Mouse (Mus musculus) intestine, postnatal 0 days (tissue): ENCODE measurements around the gene Olfr1437. TPM values are rescaled to one million over a fixed set of nuclear protein-coding genes. Genes with fewer than 3 reads are reported as not detected.
"Not testable (repeated sequence)": the region's sequence is repeated elsewhere in the genome, so short reads cannot be mapped to it uniquely, and the experiment has no call there.

Source experiments
- ATAC-seq: fragments of 200-750 bp; cut with Nextera tagmentation; 2 replicates; pipeline ENCODE4 v1.8.0; 2017; ENCODE audit warnings: mild to moderate bottlenecking, moderate TSS enrichment, moderate library complexity
- H3K27ac ChIP-seq: fragments of 300-500 bp; sonication (generic); 2 replicates; pipeline ENCODE4 v1.5.1; 2014; ENCODE audit warnings: mild to moderate bottlenecking, low read depth, low read length, moderate library complexity
- H3K27me3 ChIP-seq: fragments of 300-500 bp; sonication (generic); replicated peaks from 2 replicates; pipeline ENCODE4 v1.6.1; 2014; ENCODE audit warnings: low read length, mixed read lengths; ENCODE audit not compliant: control insufficient read depth, insufficient read depth
- H3K36me3 ChIP-seq: fragments of 300-500 bp; sonication (generic); 2 replicates; pipeline ENCODE4 v1.6.1; 2014; ENCODE audit warnings: mild to moderate bottlenecking, moderate library complexity; ENCODE audit not compliant: control insufficient read depth, insufficient read depth
- H3K4me1 ChIP-seq: fragments of 300-500 bp; sonication (generic); replicated peaks from 2 replicates; pipeline ENCODE4 v1.6.1; 2014; ENCODE audit warnings: antibody characterized with exemption, low read length, mixed read lengths; ENCODE audit not compliant: control insufficient read depth, insufficient read depth
- H3K4me2 ChIP-seq: fragments of 300-500 bp; sonication (generic); replicated peaks from 2 replicates; pipeline ENCODE4 v1.6.1; 2014; ENCODE audit warnings: low read depth, mild to moderate bottlenecking, moderate library complexity
- H3K4me3 ChIP-seq: fragments of 300-500 bp; sonication (generic); 2 replicates; pipeline ENCODE4 v1.5.1; 2014; ENCODE audit warnings: low read depth, low read length
- H3K9ac ChIP-seq: fragments of 300-500 bp; sonication (generic); 2 replicates; pipeline ENCODE4 v1.6.1; 2014; ENCODE audit warnings: mild to moderate bottlenecking, low read depth, low read length
- H3K9me3 ChIP-seq: fragments of 300-500 bp; sonication (generic); 2 replicates; pipeline ENCODE4 v1.6.1; 2016; ENCODE audit warnings: mixed run types; ENCODE audit not compliant: control insufficient read depth
- CTCF ChIP-seq: sonication (generic); IDR thresholded peaks from 2 replicates; pipeline ENCODE4 v1.5.1; 2016; ENCODE audit warnings: low read depth, mild to moderate bottlenecking, control low read depth, antibody characterized with exemption, moderate library complexity
- WGBS: fragments of 180-500 bp; shearing (Covaris S2); extraction: QIAGEN DNeasy Blood & Tissue Kit; methylation state at CpG from one replicate; pipeline ENCODE4 v1.1.7; 2014; 5-methylcytosine and 5-hydroxymethylcytosine counted together
- polyA plus RNA-seq: library from polyadenylated mRNA; unstranded; fragments of >200 nt; fragmentation: Nextera tagmentation; extraction: Ambion mirVana; gene quantifications from 2 replicates; pipeline ENCODE4 v1.2.1, GENCODE M21; 2015

Gene Olfr1437
- polyA plus RNA-seq = not detected in 2 replicates

DNA sequence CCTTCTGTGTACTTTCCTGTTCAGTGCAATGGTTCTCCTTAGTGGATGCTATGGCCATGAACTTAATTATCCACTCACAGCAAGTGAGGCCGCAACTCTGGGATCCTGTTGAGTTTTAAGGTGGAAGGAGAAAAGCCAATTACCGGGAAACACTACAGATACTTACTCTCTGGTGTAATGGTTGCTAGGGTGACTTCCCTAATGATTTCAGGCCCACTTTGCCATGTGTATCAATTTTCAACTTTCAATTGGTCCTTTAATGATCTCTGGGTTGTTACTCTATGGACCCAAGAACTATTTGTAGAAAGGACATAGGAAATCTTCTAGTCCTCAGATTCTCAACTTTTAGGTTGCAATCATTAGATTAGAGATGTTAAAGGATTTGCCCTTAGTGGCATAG lies at the start of gene Olfr1437:
Gene Olfr1437 (minus strand): TSS at position 101 of the 400 bp plus-strand sequence.
- no peak for TF ChIP-seq CTCF
- ATAC-seq = no peak

GRCm38 (mm10) chr19:12374465-12375025 lies 49.6 kb upstream of the Olfr1437 start:
- Histone ChIP-seq H3K4me2 (no peak overlapping the region), H3K9me3 (no peaks in the 10 kb centered on the region), H3K9ac (no peak overlapping the region), H3K4me1 (no peaks in the 10 kb centered on the region), H3K27ac (no peak overlapping the region), H3K27me3 (no peaks in the 10 kb centered on the region), H3K4me3 (no peak overlapping the region), H3K36me3 (no peaks in the 10 kb centered on the region)
- WGBS = 56% methylated on average over 2 of the region's 2 CpGs
- ATAC-seq = no peak
- TF ChIP-seq CTCF = no peak

More for the DNA sequence above, at the start of gene Olfr1437:
- H3K4me2 ChIP-seq = no peak within 1 kb of the TSS
- H3K9me3 ChIP-seq = no peaks in the 10 kb centered on the region
- H3K9ac ChIP-seq = no peak within 1 kb of the TSS
- H3K4me1 ChIP-seq = no peaks in the 10 kb centered on the region
- 90% methylated on average over 2 of the region's 2 CpGs for WGBS
- no peak within 1 kb of the TSS for H3K27ac ChIP-seq
- H3K36me3 ChIP-seq = no peaks in the 10 kb centered on the region
- no peak within 1 kb of the TSS for H3K4me3 ChIP-seq
- no peaks in the 10 kb centered on the region for H3K27me3 ChIP-seq

DNA sequence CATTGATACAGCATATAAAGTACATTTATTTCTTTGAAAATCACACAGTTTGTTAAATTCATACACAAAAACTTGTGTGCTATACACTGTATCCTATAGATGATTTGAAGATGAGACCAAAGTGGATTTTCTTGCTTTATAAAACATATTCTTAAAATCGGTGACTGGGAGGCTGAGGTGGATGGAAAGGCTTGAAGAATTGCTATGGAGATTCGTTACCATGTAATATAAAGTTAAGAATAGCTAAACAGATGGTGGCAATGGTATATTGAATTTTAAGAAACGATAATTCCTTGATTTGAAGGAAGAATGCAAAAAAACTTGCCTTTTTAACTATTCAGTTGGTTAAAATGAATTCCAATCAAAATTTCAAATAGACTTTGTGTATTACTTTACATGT lies 48.1 kb upstream of the Olfr1437 start:
- WGBS = 78% methylated on average over 3 of the region's 3 CpGs
- H3K4me2 ChIP-seq = no peak overlapping the region
- no peaks in the 10 kb centered on the region for H3K4me1 ChIP-seq
- no peak for ATAC-seq
- no peak overlapping the region for H3K27ac ChIP-seq
- H3K9me3 ChIP-seq = no peaks in the 10 kb centered on the region
- no peak overlapping the region for H3K4me3 ChIP-seq
- H3K9ac ChIP-seq = no peak overlapping the region
- H3K27me3 ChIP-seq = no peaks in the 10 kb centered on the region
- TF ChIP-seq CTCF = no peak
- H3K36me3 ChIP-seq = no peaks in the 10 kb centered on the region

DNA sequence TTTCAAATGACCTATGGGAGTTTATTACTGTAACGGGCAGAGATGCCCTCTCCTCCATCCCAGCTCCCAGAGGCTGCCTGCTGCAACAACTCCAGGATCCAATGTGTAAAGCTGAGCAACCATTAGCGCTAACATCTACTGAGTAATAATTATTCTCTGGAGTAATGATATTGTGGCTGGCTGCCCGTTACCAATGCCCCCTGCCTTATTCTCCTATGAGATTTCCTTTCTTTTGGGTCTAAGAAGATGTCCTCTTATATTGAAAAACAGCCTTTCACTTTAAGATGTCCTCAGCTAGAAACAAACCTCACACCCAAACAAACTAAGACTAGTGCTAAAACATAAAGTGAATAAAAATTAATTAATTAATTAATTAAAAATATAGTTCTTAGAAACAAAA lies 10.9 kb upstream of the Olfr1437 start, which contains the start of gene Olfr1438-ps1:
Gene Olfr1438-ps1 (minus strand): TSS at position 101 of the 400 bp plus-strand sequence.
- Histone ChIP-seq H3K9me3 (no peaks in the 10 kb centered on the region), H3K4me3 (no peak within 1 kb of the TSS), H3K4me2 (no peak within 1 kb of the TSS), H3K27me3 (no peaks in the 10 kb centered on the region), H3K36me3 (no peaks in the 10 kb centered on the region), H3K27ac (no peak within 1 kb of the TSS), H3K4me1 (no peaks in the 10 kb centered on the region), H3K9ac (no peak within 1 kb of the TSS)
- 82% methylated on average over 3 of the region's 3 CpGs for WGBS
- ATAC-seq = no peak
- no peak for TF ChIP-seq CTCF

DNA sequence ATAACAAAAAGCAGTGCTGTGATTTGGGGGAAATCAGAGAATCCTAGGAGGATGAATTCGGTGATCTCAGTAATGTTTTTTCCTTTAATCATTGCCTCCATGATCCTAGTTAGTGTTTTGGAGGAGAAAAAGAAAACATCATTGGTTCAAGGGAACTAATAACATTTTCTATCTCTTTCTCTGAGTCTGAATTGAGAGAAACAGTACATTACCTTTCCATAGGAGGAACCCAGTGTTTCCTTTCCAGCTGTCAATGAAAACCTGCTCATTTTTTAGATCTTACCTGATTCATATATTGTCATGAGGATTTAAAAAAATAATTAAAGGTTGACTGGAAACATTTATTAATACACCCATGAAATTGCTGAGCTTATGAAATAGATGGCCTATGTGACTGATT lies 25.9 kb downstream of the Olfr1437 start, which contains the start of gene Olfr1436:
Gene Olfr1436 (minus strand): TSS at position 101 of the 400 bp plus-strand sequence.
- not testable (repeated sequence) for H3K4me1 ChIP-seq, H3K9ac ChIP-seq, H3K36me3 ChIP-seq, ATAC-seq, H3K27ac ChIP-seq, H3K27me3 ChIP-seq, H3K9me3 ChIP-seq, H3K4me2 ChIP-seq, H3K4me3 ChIP-seq
- WGBS = 79% methylated on average over 1 of the region's 1 CpGs

- no peak overlapping the region for H3K4me2 ChIP-seq
- no peaks in the 10 kb centered on the region for H3K36me3 ChIP-seq
- H3K27me3 ChIP-seq = no peaks in the 10 kb centered on the region
- no peak overlapping the region for H3K9ac ChIP-seq
- no peak overlapping the region for H3K27ac ChIP-seq
- no peaks in the 10 kb centered on the region for H3K9me3 ChIP-seq
- TF ChIP-seq CTCF = no peak
- H3K4me3 ChIP-seq = no peak overlapping the region
- no peaks in the 10 kb centered on the region for H3K4me1 ChIP-seq
- ATAC-seq = no peak
These were observed 31.9 kb downstream of the Olfr1437 start for GRCm38 (mm10) chr19:12292979-12293378.

DNA sequence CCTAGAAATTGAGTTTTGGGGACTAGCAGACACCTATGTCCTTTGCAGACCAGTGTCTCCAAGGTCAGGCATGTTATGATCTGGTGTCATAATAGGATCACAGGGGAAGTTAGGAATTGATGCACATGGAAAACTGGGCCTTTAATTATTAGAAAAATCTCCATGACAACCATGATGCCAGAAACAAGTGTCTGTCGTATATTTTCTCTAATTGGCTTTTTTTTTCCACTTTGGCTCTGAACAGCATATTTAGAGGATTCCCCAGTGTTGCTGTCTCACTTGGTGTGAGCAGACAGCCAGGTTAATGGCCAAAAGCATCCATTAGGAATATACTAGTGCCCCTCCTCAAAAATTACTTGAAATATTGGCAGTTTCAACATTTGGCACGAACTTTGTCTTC lies 45.3 kb downstream of the Olfr1437 start, which contains the start of gene Olfr1434:
Gene Olfr1434 (plus strand): TSS at position 301 of the 400 bp plus-strand sequence.
- H3K4me2 ChIP-seq = no peak within 1 kb of the TSS
- H3K9me3 ChIP-seq = no peaks in the 10 kb centered on the region
- no peak for TF ChIP-seq CTCF
- WGBS = 68% methylated on average over 2 of the region's 2 CpGs
- H3K4me1 ChIP-seq = no peaks in the 10 kb centered on the region
- no peak within 1 kb of the TSS for H3K4me3 ChIP-seq
- H3K9ac ChIP-seq = no peak within 1 kb of the TSS
- H3K27me3 ChIP-seq = no peaks in the 10 kb centered on the region
- no peak for ATAC-seq
- no peaks in the 10 kb centered on the region for H3K36me3 ChIP-seq
- no peak within 1 kb of the TSS for H3K27ac ChIP-seq

Other genes with a start within 250 kb of the Olfr1437 start
- gene Olfr1425, start 247.4 kb downstream of the Olfr1437 start, polyA plus RNA-seq = not detected in 2 replicates
- not detected in 2 replicates for gene Olfr1426, start 233.1 kb downstream of the Olfr1437 start, polyA plus RNA-seq
- gene Olfr1427, start 221.8 kb downstream of the Olfr1437 start, polyA plus RNA-seq = not detected in 2 replicates
- not detected in 2 replicates for gene Olfr1428, start 209.2 kb downstream of the Olfr1437 start, polyA plus RNA-seq
- gene Olfr76, start 201.9 kb downstream of the Olfr1437 start, polyA plus RNA-seq = not detected in 2 replicates
- gene Olfr1555-ps1, start 155.0 kb downstream of the Olfr1437 start, polyA plus RNA-seq = 0.05 TPM in 1 of 2 replicates, not detected in the other
- not detected in 2 replicates for gene Olfr1431, start 124.5 kb downstream of the Olfr1437 start, polyA plus RNA-seq
- gene Olfr1432, start 92.5 kb downstream of the Olfr1437 start, polyA plus RNA-seq = not detected in 2 replicates
- not detected in 2 replicates for gene Olfr262, start 83.4 kb downstream of the Olfr1437 start, polyA plus RNA-seq
- not detected in 2 replicates for gene Olfr235, start 64.1 kb downstream of the Olfr1437 start, polyA plus RNA-seq
- gene Olfr1434, start 45.2 kb downstream of the Olfr1437 start, polyA plus RNA-seq = not detected in 2 replicates
- gene Olfr1436, start 26.0 kb downstream of the Olfr1437 start, polyA plus RNA-seq = not detected in 2 replicates
- gene Olfr1438-ps1, start 10.8 kb upstream of the Olfr1437 start, polyA plus RNA-seq = not detected in 2 replicates
- gene Olfr1440, start 62.2 kb upstream of the Olfr1437 start, polyA plus RNA-seq = not detected in 2 replicates
- not detected in 2 replicates for gene Olfr1441, start 92.3 kb upstream of the Olfr1437 start, polyA plus RNA-seq
- not detected in 2 replicates for gene Pfpl, start 102.8 kb upstream of the Olfr1437 start, polyA plus RNA-seq
- 2.2 and 2.7 TPM in 2 replicates for gene Mpeg1, start 135.7 kb upstream of the Olfr1437 start, polyA plus RNA-seq
- gene Dtx4, start 176.4 kb upstream of the Olfr1437 start, polyA plus RNA-seq = 4.9 and 5.5 TPM in 2 replicates
- 6.2 and 6.8 TPM in 2 replicates for gene Fam111a, start 220.6 kb upstream of the Olfr1437 start, polyA plus RNA-seq